Mouse (Mus musculus) heart, embryonic 16.5 days (tissue): ENCODE data around the gene Haghl. TPM values are rescaled to one million over a fixed set of nuclear protein-coding genes. Genes with fewer than 3 reads are reported as not detected.
A peak's percentile ranks its signal among the peaks of the same experiment; 100 is the strongest.

ENCODE experiments used
- ATAC-seq: fragments of 200-750 bp; cut with Nextera tagmentation; replicated peaks from 2 replicates; pipeline ENCODE4 v1.8.0; 2017; ENCODE audit warnings: moderate number of reproducible peaks; ENCODE audit not compliant: insufficient read depth, low FRiP score; ENCODE audit errors: extremely low read depth
- H3K27ac ChIP-seq: fragments of 300-500 bp; sonication (generic); 2 replicates; pipeline ENCODE4 v1.5.1; 2014; ENCODE audit warnings: mild to moderate bottlenecking, low read length, control low read depth, moderate library complexity
- H3K27me3 ChIP-seq: fragments of 300-500 bp; sonication (generic); 2 replicates; pipeline ENCODE4 v1.6.1; 2014; ENCODE audit warnings: low read length, mixed read lengths; ENCODE audit not compliant: control insufficient read depth, insufficient read depth
- H3K36me3 ChIP-seq: fragments of 300-500 bp; sonication (generic); 2 replicates; pipeline ENCODE4 v1.6.1; 2014; ENCODE audit not compliant: control insufficient read depth, insufficient read depth
- H3K4me1 ChIP-seq: fragments of 300-500 bp; sonication (generic); 2 replicates; pipeline ENCODE4 v1.6.1; 2014; ENCODE audit warnings: low read length, mixed read lengths; ENCODE audit not compliant: control insufficient read depth, insufficient read depth
- H3K4me2 ChIP-seq: fragments of 300-500 bp; sonication (generic); 2 replicates; pipeline ENCODE4 v1.6.1; 2014; ENCODE audit warnings: low read depth, mild to moderate bottlenecking, control low read depth, low read length
- H3K4me3 ChIP-seq: fragments of 300-500 bp; sonication (generic); 2 replicates; pipeline ENCODE4 v1.5.1; 2014; ENCODE audit warnings: mild to moderate bottlenecking, control low read depth, low read length
- H3K9ac ChIP-seq: fragments of 300-500 bp; sonication (generic); 2 replicates; pipeline ENCODE4 v1.6.1; 2014; ENCODE audit warnings: low read length, control low read depth
- H3K9me3 ChIP-seq: fragments of 300-500 bp; sonication (generic); replicated peaks from 2 replicates; pipeline ENCODE4 v1.6.1; 2016; ENCODE audit warnings: low read length; ENCODE audit not compliant: control insufficient read depth
- WGBS: fragments of 180-500 bp; shearing (Covaris S2); extraction: QIAGEN DNeasy Blood & Tissue Kit; methylation state at CpG from one replicate; pipeline ENCODE4 v1.1.7; 2014; 5-methylcytosine and 5-hydroxymethylcytosine counted together
- polyA plus RNA-seq: library from polyadenylated mRNA; unstranded; fragments of >200 nt; fragmentation: Nextera tagmentation; extraction: Ambion mirVana; gene quantifications from 2 replicates; pipeline ENCODE4 v1.2.1, GENCODE M21; 2015

Haghl gene
- polyA plus RNA-seq, 1 experiment from 2014 or later: 51.4 TPM

- 0 out of 2 replicates have a peak, but pooled peaks cover 2% of the 10 kb centered on the region for H3K27me3 ChIP-seq
- 56% methylated on average over 9 of the region's 9 CpGs for WGBS
- H3K27ac ChIP-seq: no peak overlapping the region
- H3K4me1 ChIP-seq: no peaks in the 10 kb centered on the region
- no peak overlapping the region for H3K9ac ChIP-seq
- H3K9me3 ChIP-seq: no peaks in the 10 kb centered on the region
- ATAC-seq: no peak
- H3K36me3 ChIP-seq: no peaks in the 10 kb centered on the region
- H3K4me3 ChIP-seq: no peak overlapping the region
- H3K4me2 ChIP-seq: no peak overlapping the region
Observed at GRCm38 (mm10) chr17:25756378-25757242, 28.9 kb downstream of the Haghl start.

GRCm38 (mm10) chr17:25755627-25756377 is 29.7 kb downstream of the Haghl start:
- no peak overlapping the region for H3K9ac ChIP-seq
- H3K4me1 ChIP-seq: 0 out of 2 replicates have a peak, but pooled peaks cover 4% of the 10 kb centered on the region
- no peak overlapping the region for H3K27ac ChIP-seq
- H3K4me2 ChIP-seq: no peak overlapping the region
- WGBS: 37% methylated on average over 4 of the region's 4 CpGs
- H3K4me3 ChIP-seq: no peak overlapping the region
- no peaks in the 10 kb centered on the region for H3K36me3 ChIP-seq
- no peaks in the 10 kb centered on the region for H3K9me3 ChIP-seq
- 0 out of 2 replicates have a peak, but pooled peaks cover 2% of the 10 kb centered on the region for H3K27me3 ChIP-seq
- 0 out of 2 replicates have a peak, but pooled peaks have one; percentile 12 for ATAC-seq

GRCm38 (mm10) chr17:25755086-25755485 is 30.4 kb downstream of the Haghl start:
- 0 out of 2 replicates have a peak, but pooled peaks cover 2% of the 10 kb centered on the region for H3K27me3 ChIP-seq
- no peak overlapping the region for H3K4me3 ChIP-seq
- H3K27ac ChIP-seq: no peak overlapping the region
- no peaks in the 10 kb centered on the region for H3K9me3 ChIP-seq
- no peak overlapping the region for H3K9ac ChIP-seq
- H3K4me2 ChIP-seq: no peak overlapping the region
- WGBS: 76% methylated on average over 4 of the region's 4 CpGs
- 0 out of 2 replicates have a peak, but pooled peaks cover 4% of the 10 kb centered on the region for H3K4me1 ChIP-seq
- H3K36me3 ChIP-seq: no peaks in the 10 kb centered on the region
- no peak for ATAC-seq

GRCm38 (mm10) chr17:25754241-25754640 is 31.2 kb downstream of the Haghl start, which contains the start of gene Msln:
Gene Msln (minus strand): TSS chr17:25754378.
- no peaks in the 10 kb centered on the region for H3K9me3 ChIP-seq
- 76% methylated on average over 9 of the region's 9 CpGs for WGBS
- H3K4me1 ChIP-seq: 0 out of 2 replicates have a peak, but pooled peaks cover 4% of the 10 kb centered on the region
- no peak within 1 kb of the TSS for H3K9ac ChIP-seq
- H3K36me3 ChIP-seq: no peaks in the 10 kb centered on the region
- ATAC-seq: no peak
- no peak within 1 kb of the TSS for H3K4me3 ChIP-seq
- no peak within 1 kb of the TSS for H3K4me2 ChIP-seq
- no peaks in the 10 kb centered on the region for H3K27me3 ChIP-seq
- no peak within 1 kb of the TSS for H3K27ac ChIP-seq

GRCm38 (mm10) chr17:25751446-25751845 is 34.0 kb downstream of the Haghl start:
- Histone ChIP-seq H3K9ac (no peak overlapping the region), H3K4me2 (no peak overlapping the region), H3K4me3 (no peak overlapping the region), H3K36me3 (no peaks in the 10 kb centered on the region), H3K27ac (no peak overlapping the region), H3K27me3 (no peaks in the 10 kb centered on the region), H3K9me3 (no peaks in the 10 kb centered on the region), H3K4me1 (0 out of 2 replicates have a peak, but pooled peaks cover 4% of the 10 kb centered on the region)
- 17% methylated on average over 5 of the region's 5 CpGs for WGBS
- ATAC-seq: no peak

GRCm38 (mm10) chr17:25749314-25749713 is 36.2 kb downstream of the Haghl start:
- no peak for ATAC-seq
- H3K27me3 ChIP-seq: no peaks in the 10 kb centered on the region
- H3K9ac ChIP-seq: no peak overlapping the region

GRCm38 (mm10) chr17:25748238-25748637 is 37.2 kb downstream of the Haghl start:
- no peaks in the 10 kb centered on the region for H3K36me3 ChIP-seq
- H3K27me3 ChIP-seq: no peaks in the 10 kb centered on the region
- H3K27ac ChIP-seq: no peak overlapping the region
- no peak overlapping the region for H3K4me2 ChIP-seq
- no peak overlapping the region for H3K4me3 ChIP-seq
- no peak for ATAC-seq
- 0 out of 2 replicates have a peak, but pooled peaks cover 4% of the 10 kb centered on the region for H3K4me1 ChIP-seq
- no peaks in the 10 kb centered on the region for H3K9me3 ChIP-seq
- WGBS: 82% methylated on average over 4 of the region's 4 CpGs
- no peak overlapping the region for H3K9ac ChIP-seq

More at GRCm38 (mm10) chr17:25749314-25749713, 36.2 kb downstream of the Haghl start:
- Histone ChIP-seq H3K4me3 (no peak overlapping the region), H3K4me1 (0 out of 2 replicates have a peak, but pooled peaks cover 4% of the 10 kb centered on the region), H3K4me2 (no peak overlapping the region), H3K9me3 (no peaks in the 10 kb centered on the region), H3K27ac (no peak overlapping the region), H3K36me3 (no peaks in the 10 kb centered on the region)
- WGBS: 73% methylated on average over 6 of the region's 6 CpGs

GRCm38 (mm10) chr17:25744311-25744710 is 41.2 kb downstream of the Haghl start:
- Histone ChIP-seq H3K9ac (no peak overlapping the region), H3K4me2 (no peak overlapping the region), H3K27ac (no peak overlapping the region), H3K4me3 (no peak overlapping the region), H3K4me1 (no peaks in the 10 kb centered on the region), H3K36me3 (no peaks in the 10 kb centered on the region), H3K27me3 (no peaks in the 10 kb centered on the region), H3K9me3 (no peaks in the 10 kb centered on the region)
- WGBS: 69% methylated on average over 10 of the region's 10 CpGs
- no peak for ATAC-seq
